Mouse (Mus musculus): ENCODE measurements at regions not wholly inside any gene's neighbourhood (a gene's known extent, or its start where the extent isn't known, plus 50 kb on each side); places are given as distances from the start of the nearest gene placed in this dataset.
"Not testable (repeated sequence)": the region's sequence is repeated elsewhere in the genome, so short reads cannot be mapped to it uniquely, and the experiment has no call there.

- DNase-seq (ENCODE audit: extremely low read depth), result no peak
- Histone ChIP-seq H3K27me3 (replicated peaks) (no peaks in the 10 kb centered on the region), H3K36me3 (replicated peaks in 1 of 2; ENCODE audit: control insufficient read depth in 1 of 2, insufficient read depth in 1 of 2, low read length in 1 of 2) (no peaks in the 10 kb centered on the region), H3K79me2 (replicated peaks; ENCODE audit: control insufficient read depth, extremely low read depth, insufficient read depth, poor library complexity, severe bottlenecking) (no peaks in the 10 kb centered on the region), H3K4me1 (ENCODE audit: control insufficient read depth in 1 of 2, insufficient read depth in 2 of 2) (no peaks in the 10 kb centered on the region), H3K27ac (ENCODE audit: insufficient read depth, low read depth) (no peak overlapping the region), H3K4me3 (replicated peaks in 1 of 3; ENCODE audit: low read depth in 2 of 3, low read length in 2 of 3, poor library complexity in 1 of 3) (no peak overlapping the region), H3K9me3 (replicated peaks; ENCODE audit: low read length) (no peaks in the 10 kb centered on the region), H3K4me2 (ENCODE audit: insufficient read depth, low read depth, poor library complexity, severe bottlenecking) (no peak overlapping the region), H3K9ac (ENCODE audit: insufficient read depth, low read depth) (no peak overlapping the region)
- TF ChIP-seq IRF4 (IDR thresholded peaks at IDR 0.05; ENCODE audit: low read depth, low read length) (no peak), CTCF (conservative IDR thresholded peaks at IDR 0.05 in 1 of 2, IDR thresholded peaks at IDR 0.05 in 1 of 2; ENCODE audit: low read depth in 2 of 2, low read length in 2 of 2) (no peak), USF2 (conservative IDR thresholded peaks at IDR 0.05; ENCODE audit: low read depth, low read length) (no peak), MAZ (IDR thresholded peaks at IDR 0.05; ENCODE audit: low read depth, low read length) (no peak), E2F4 (IDR thresholded peaks at IDR 0.05; ENCODE audit: insufficient replicate concordance, low read depth, low read length) (no peak), KAT2A (IDR thresholded peaks at IDR 0.05; ENCODE audit: insufficient replicate concordance, low read length) (no peak), PAX5 (IDR thresholded peaks at IDR 0.05; ENCODE audit: low read length) (no peak), SMC3 (IDR thresholded peaks at IDR 0.05; ENCODE audit: low read depth, low read length) (no peak), ZC3H11A (IDR thresholded peaks at IDR 0.05; ENCODE audit: low read depth, low read length) (no peak), JUN (IDR thresholded peaks at IDR 0.05; ENCODE audit: insufficient read depth, low read depth, low read length) (no peak), TCF12 (IDR thresholded peaks at IDR 0.05; ENCODE audit: low read depth, low read length) (no peak), MAFK (IDR thresholded peaks at IDR 0.05; ENCODE audit: insufficient replicate concordance, low read length) (no peak), MEF2A (IDR thresholded peaks at IDR 0.05; ENCODE audit: borderline replicate concordance, low read depth, low read length) (no peak), BHLHE40 (IDR thresholded peaks at IDR 0.05; ENCODE audit: low read depth, low read length) (no peak), ZMIZ1 (IDR thresholded peaks at IDR 0.05; ENCODE audit: low read depth, low read length) (no peak), MYC (IDR thresholded peaks at IDR 0.05; ENCODE audit: low read depth, low read length) (no peak), RCOR1 (conservative IDR thresholded peaks at IDR 0.05; ENCODE audit: low read depth, low read length) (no peak), SIN3A (IDR thresholded peaks at IDR 0.05; ENCODE audit: low read length) (no peak), EP300 (IDR thresholded peaks at IDR 0.05; ENCODE audit: low read length) (no peak)
- in situ Hi-C loops (cut with MboI; ENCODE audit: low pct_ligation_motif_present, low pct_unique_long_range_greater_than_20kb, low sequenced_read_pairs) (no loop called here), dilution Hi-C loops (cut with MboI; ENCODE audit: extremely low pct_ligation_motif_present, extremely low pct_unique_long_range_greater_than_20kb, low sequenced_read_pairs) (no loop called here)
Observed at GRCm38 (mm10) chrX:162302788-162303187, 143.3 kb upstream of the Nhs start.

- no peak for DNase-seq (ENCODE audit: extremely low read depth)
- Histone ChIP-seq H3K9me3 (replicated peaks; ENCODE audit: low read length) (no peaks in the 10 kb centered on the region), H3K79me2 (replicated peaks; ENCODE audit: control insufficient read depth, extremely low read depth, insufficient read depth, poor library complexity, severe bottlenecking) (no peaks in the 10 kb centered on the region), H3K4me1 (ENCODE audit: control insufficient read depth in 1 of 2, insufficient read depth in 2 of 2) (no peaks in the 10 kb centered on the region), H3K4me2 (ENCODE audit: insufficient read depth, low read depth, poor library complexity, severe bottlenecking) (no peak overlapping the region), H3K27ac (ENCODE audit: insufficient read depth, low read depth) (no peak overlapping the region), H3K4me3 (replicated peaks in 1 of 3; ENCODE audit: low read depth in 2 of 3, low read length in 2 of 3, poor library complexity in 1 of 3) (no peak overlapping the region), H3K27me3 (replicated peaks) (no peaks in the 10 kb centered on the region), H3K9ac (ENCODE audit: insufficient read depth, low read depth) (no peak overlapping the region), H3K36me3 (replicated peaks in 1 of 2; ENCODE audit: control insufficient read depth in 1 of 2, insufficient read depth in 1 of 2, low read length in 1 of 2) (no peaks in the 10 kb centered on the region)
- no peak for TF ChIP-seq EP300 (IDR thresholded peaks at IDR 0.05; ENCODE audit: low read length)
- no peak for TF ChIP-seq CHD2 (IDR thresholded peaks at IDR 0.05; ENCODE audit: low read length)
- TF ChIP-seq ZKSCAN1 (IDR thresholded peaks at IDR 0.05; ENCODE audit: borderline replicate concordance, low read depth, low read length), result no peak
- no peak for TF ChIP-seq ETS1 (conservative IDR thresholded peaks at IDR 0.05; ENCODE audit: low read depth, low read length)
- no peak for TF ChIP-seq JUND (conservative IDR thresholded peaks at IDR 0.05; ENCODE audit: low read depth, low read length)
- no peak for TF ChIP-seq ELF1 (IDR thresholded peaks at IDR 0.05; ENCODE audit: low read depth, low read length)
- TF ChIP-seq TCF12 (IDR thresholded peaks at IDR 0.05; ENCODE audit: low read depth, low read length), result no peak
- no peak for TF ChIP-seq RCOR1 (conservative IDR thresholded peaks at IDR 0.05; ENCODE audit: low read depth, low read length)
- TF ChIP-seq NELFE (IDR thresholded peaks at IDR 0.05; ENCODE audit: low read depth, low read length), result no peak
- in situ Hi-C loops (cut with MboI; ENCODE audit: low pct_ligation_motif_present, low pct_unique_long_range_greater_than_20kb, low sequenced_read_pairs) (no loop called here), dilution Hi-C loops (cut with MboI; ENCODE audit: extremely low pct_ligation_motif_present, extremely low pct_unique_long_range_greater_than_20kb, low sequenced_read_pairs) (no loop called here)
Observed at GRCm38 (mm10) chrX:162291234-162291633, 131.7 kb upstream of the Nhs start.

GRCm38 (mm10) chrX:162286155-162286554, 126.6 kb upstream of the Nhs start:
- not testable (repeated sequence) for H3K36me3 ChIP-seq (replicated peaks in 1 of 2; ENCODE audit: control insufficient read depth in 1 of 2, insufficient read depth in 1 of 2, low read length in 1 of 2); H3K4me3 ChIP-seq (replicated peaks in 1 of 3; ENCODE audit: low read depth in 2 of 3, low read length in 2 of 3, poor library complexity in 1 of 3)

More at GRCm38 (mm10) chrX:162286155-162286554, 126.6 kb upstream of the Nhs start:
- dilution Hi-C loops (cut with MboI; ENCODE audit: extremely low pct_ligation_motif_present, extremely low pct_unique_long_range_greater_than_20kb, low sequenced_read_pairs); H3K4me2 ChIP-seq (ENCODE audit: insufficient read depth, low read depth, poor library complexity, severe bottlenecking); H3K9me3 ChIP-seq (replicated peaks; ENCODE audit: low read length); H3K27me3 ChIP-seq (replicated peaks); H3K4me1 ChIP-seq (ENCODE audit: control insufficient read depth in 1 of 2, insufficient read depth in 2 of 2); H3K79me2 ChIP-seq (replicated peaks; ENCODE audit: control insufficient read depth, extremely low read depth, insufficient read depth, poor library complexity, severe bottlenecking); H3K27ac ChIP-seq (ENCODE audit: insufficient read depth, low read depth); DNase-seq (ENCODE audit: extremely low read depth); in situ Hi-C loops (cut with MboI; ENCODE audit: low pct_ligation_motif_present, low pct_unique_long_range_greater_than_20kb, low sequenced_read_pairs); H3K9ac ChIP-seq (ENCODE audit: insufficient read depth, low read depth): not testable (repeated sequence)
